Mouse (Mus musculus) megakaryocyte progenitor cell, adult 5-6 weeks (primary cell): ENCODE measurements around the gene Usp48. TPM values are rescaled to one million over a fixed set of nuclear protein-coding genes. Genes with fewer than 3 reads are reported as not detected.

Source experiments
- ATAC-seq: replicated peaks from 2 replicates; pipeline ENCODE4 v1.8.0; 2016; ENCODE audit warnings: mild to moderate bottlenecking, moderate TSS enrichment, inconsistent platforms; ENCODE audit not compliant: poor library complexity
- total RNA-seq, 2 experiments: library from RNA; stranded (forward) in 1 of 2; stranded (reverse) in 1 of 2; fragments of 157-497, 149-512 nt in 1 of 2; fragments of 200-1000 nt in 1 of 2; gene quantifications; 2 replicates each; pipeline versions ENCODE4 v1.2.3 to v1.2.4; 2015 to 2017

Gene Usp48
- total RNA-seq, 2 experiments from 2014 or later: 96.8 to 107 TPM

GRCm38 (mm10) chr4:137609281-137609680 lies 15.7 kb downstream of the Usp48 start:
- ATAC-seq: no peak

GRCm38 (mm10) chr4:137609702-137610101 lies 16.1 kb downstream of the Usp48 start:
- peak; percentile 89 for ATAC-seq

- ATAC-seq: peak; percentile 41
Measured at GRCm38 (mm10) chr4:137610256-137610655, 16.7 kb downstream of the Usp48 start.

GRCm38 (mm10) chr4:137622847-137623246 lies 29.3 kb downstream of the Usp48 start:
- no peak for ATAC-seq

GRCm38 (mm10) chr4:137627476-137628235 lies 34.1 kb downstream of the Usp48 start:
- ATAC-seq: no peak

- no peak for ATAC-seq
Measured at GRCm38 (mm10) chr4:137628400-137628799, 34.8 kb downstream of the Usp48 start.

- no peak for ATAC-seq
Measured at GRCm38 (mm10) chr4:137629354-137629753, 35.8 kb downstream of the Usp48 start.

GRCm38 (mm10) chr4:137630153-137630552 lies 36.6 kb downstream of the Usp48 start:
- ATAC-seq: no peak

GRCm38 (mm10) chr4:137631596-137631995 lies 38.0 kb downstream of the Usp48 start:
- no peak for ATAC-seq

GRCm38 (mm10) chr4:137633394-137633793 lies 39.8 kb downstream of the Usp48 start:
- ATAC-seq: peak; percentile 86

- ATAC-seq: no peak
Measured at GRCm38 (mm10) chr4:137636597-137636996, 43.0 kb downstream of the Usp48 start.

GRCm38 (mm10) chr4:137641556-137641955 lies 48.0 kb downstream of the Usp48 start:
- ATAC-seq: no peak

- ATAC-seq: no peak
Measured at GRCm38 (mm10) chr4:137642101-137642500, 48.5 kb downstream of the Usp48 start.

GRCm38 (mm10) chr4:137643459-137643858 lies 49.9 kb downstream of the Usp48 start:
- ATAC-seq: no peak

GRCm38 (mm10) chr4:137646262-137646661 lies 52.7 kb downstream of the Usp48 start:
- ATAC-seq: no peak

- ATAC-seq: no peak
Measured at GRCm38 (mm10) chr4:137647648-137648047, 54.1 kb downstream of the Usp48 start.

- ATAC-seq: no peak
Measured at GRCm38 (mm10) chr4:137648230-137648629, 54.7 kb downstream of the Usp48 start.

GRCm38 (mm10) chr4:137650912-137651311 lies 57.4 kb downstream of the Usp48 start:
- no peak for ATAC-seq

GRCm38 (mm10) chr4:137652835-137653346 lies 59.3 kb downstream of the Usp48 start:
- no peak for ATAC-seq

GRCm38 (mm10) chr4:137655241-137656031 lies 61.9 kb downstream of the Usp48 start:
- no peak for ATAC-seq

GRCm38 (mm10) chr4:137657674-137658073 lies 64.1 kb downstream of the Usp48 start:
- ATAC-seq: no peak

GRCm38 (mm10) chr4:137659541-137659940 lies 66.0 kb downstream of the Usp48 start:
- no peak for ATAC-seq
